Mouse (Mus musculus): ENCODE data around the gene Mtor.

The Mtor gene

DNA sequence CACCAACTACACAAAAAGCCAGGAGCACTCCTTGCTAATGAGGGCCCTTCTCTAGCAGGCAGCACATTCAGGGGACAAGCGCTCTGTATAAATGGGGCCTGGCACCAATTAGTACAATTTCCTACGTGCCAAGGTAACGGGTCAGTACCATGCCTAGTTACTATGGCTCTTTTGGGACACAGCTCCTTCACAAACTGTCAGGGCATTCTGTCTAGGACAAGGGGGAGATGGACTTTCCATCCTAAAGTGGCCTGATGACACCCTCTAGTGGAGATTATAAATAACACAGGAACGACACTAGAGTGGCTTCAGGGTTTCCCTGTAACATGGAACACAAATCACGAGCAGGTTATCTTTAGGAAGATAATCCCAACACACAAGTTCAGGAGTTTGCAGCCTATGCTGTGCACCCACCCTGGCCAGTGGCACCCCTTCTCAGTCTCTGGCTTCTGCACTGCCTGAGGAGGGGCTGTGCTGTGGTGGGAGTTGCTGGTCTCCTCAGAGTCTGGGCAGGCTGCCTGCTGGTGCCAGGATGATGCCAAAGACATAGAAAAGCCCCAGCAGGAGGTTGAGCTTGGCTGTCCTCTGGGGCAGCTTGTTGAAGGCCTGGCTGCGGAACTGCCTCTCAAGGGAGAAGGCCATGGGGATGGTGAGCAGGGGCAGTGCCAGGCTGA, 12.6 kb upstream of the Mtor start:
- intact Hi-C loops (cut with DNase I): loop anchor here (2.0 kb wide), 1 partner anchor 265 kb away; no protein-coding TSS in a partner anchor

DNA sequence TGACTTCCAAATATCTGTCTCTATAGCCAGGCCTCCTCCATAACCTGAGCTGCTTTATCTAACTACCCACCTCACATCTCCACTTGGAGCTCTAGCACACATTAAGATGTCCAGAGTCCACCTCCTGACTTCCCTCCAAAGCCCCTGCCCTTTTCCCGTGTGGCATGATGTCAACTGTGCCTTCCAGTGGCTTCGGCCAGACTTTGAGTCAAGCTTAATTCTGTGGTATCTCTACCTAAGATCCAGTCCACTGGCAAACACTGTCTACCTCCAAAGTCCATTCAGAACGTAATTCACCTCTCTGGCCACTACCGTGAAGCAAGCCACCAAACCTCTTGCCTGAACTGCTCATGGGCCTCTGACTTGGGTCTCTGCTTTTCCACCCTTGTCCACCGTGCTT, 6.5 kb upstream of the Mtor start:
- intact Hi-C loops (cut with DNase I): no loop called here

DNA sequence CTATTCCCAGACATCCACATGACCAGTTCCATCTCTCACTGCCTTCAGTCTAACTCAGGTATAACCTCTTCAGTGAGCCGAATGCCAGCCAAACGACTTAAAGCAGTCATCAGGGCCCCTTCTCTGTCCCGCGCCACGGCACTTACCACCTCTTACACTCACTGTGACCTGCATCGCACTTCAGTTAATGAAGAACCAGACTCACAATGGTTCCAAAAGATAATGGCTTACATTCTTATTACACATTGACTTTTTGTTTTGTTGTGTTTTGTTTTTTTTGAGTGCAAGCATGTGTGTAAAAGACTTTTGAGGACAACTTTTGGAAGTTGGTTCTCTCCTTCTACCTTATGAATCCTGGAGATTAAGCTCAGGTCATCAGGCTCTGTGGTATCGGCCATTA, 5.8 kb upstream of the Mtor start:
- intact Hi-C loops (cut with DNase I): no loop called here

DNA sequence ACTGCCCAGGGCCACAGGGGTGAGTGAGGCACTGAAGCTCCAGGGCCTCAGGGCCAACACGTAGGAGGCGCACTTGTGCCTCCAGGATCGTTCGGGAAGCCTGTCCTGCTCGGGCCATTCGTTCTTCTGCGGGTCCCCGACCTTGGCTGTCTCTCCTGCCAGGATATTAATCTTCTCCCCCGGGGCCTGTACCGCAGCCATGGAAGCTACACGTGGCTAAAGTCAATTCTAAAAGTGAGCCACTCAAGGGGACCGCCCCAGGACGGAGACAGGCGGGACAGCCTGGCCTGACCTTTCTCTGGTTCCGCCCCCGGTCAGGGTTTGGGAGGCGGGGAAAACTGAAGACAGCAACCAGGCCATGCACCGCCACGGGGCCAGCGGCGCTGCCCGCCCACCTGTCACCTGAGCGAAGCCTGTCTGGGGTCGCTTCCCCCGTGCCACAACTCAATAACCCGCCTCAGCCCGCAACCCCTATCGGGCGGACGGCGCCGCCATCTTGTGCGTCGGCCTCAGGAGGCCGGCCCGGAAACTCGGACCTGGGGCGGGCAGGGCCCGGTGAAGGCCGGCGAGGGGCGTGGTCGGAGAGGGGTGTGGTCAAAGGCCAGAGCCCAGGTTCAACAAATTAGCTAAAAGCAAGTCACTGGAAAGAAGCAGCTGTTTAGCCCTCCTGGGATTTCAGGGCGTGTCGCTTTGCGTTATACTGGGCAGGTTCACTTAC, 4.0 kb upstream of the Mtor start, which contains the start of gene Ubiad1:
Ubiad1 (minus strand) TSS at position 522 of the 718 bp plus-strand sequence.
- intact Hi-C loops (cut with DNase I): no loop called here

DNA sequence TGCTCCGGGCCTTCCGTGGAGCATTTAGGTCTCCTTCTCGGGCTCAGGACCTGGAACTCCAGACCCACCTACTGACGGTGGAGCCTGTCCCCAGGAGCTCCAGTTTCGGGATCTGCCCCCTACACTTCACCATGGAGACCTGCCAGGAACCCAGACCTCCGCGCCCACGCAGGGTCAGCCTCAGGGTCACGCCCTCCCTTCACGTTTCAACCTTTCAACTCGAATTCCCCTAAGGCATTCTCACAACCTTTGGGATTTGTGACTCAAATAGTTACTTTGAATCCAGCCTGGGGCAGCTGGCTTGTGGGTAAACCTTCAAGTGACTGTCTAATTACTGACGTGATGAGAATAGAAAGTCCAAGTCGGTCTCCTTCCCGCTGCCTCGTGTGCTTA, 438 bp downstream of the Mtor start:
- intact Hi-C loops (cut with DNase I): no loop called here

DNA sequence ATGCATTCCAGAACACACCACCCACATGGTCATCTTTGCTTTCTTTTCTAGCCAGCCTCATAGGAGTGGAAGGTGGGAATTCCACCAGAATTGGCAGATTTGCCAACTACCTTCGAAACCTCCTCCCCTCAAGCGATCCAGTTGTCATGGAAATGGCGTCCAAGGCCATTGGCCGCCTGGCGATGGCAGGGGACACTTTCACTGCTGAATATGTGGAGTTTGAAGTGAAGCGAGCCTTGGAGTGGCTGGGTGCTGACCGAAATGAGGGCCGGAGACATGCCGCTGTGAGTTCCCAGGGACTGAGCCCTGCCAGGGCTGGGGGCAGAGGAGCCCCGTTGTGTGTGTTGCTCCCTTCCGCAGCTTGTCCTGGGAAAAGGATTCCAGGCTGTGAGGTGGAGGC, 5.3 kb downstream of the Mtor start:
- intact Hi-C loops (cut with DNase I): no loop called here

GRCm38 (mm10) chr4:148455477-148456025, 7.1 kb downstream of the Mtor start:
- intact Hi-C loops (cut with DNase I): no loop called here

DNA sequence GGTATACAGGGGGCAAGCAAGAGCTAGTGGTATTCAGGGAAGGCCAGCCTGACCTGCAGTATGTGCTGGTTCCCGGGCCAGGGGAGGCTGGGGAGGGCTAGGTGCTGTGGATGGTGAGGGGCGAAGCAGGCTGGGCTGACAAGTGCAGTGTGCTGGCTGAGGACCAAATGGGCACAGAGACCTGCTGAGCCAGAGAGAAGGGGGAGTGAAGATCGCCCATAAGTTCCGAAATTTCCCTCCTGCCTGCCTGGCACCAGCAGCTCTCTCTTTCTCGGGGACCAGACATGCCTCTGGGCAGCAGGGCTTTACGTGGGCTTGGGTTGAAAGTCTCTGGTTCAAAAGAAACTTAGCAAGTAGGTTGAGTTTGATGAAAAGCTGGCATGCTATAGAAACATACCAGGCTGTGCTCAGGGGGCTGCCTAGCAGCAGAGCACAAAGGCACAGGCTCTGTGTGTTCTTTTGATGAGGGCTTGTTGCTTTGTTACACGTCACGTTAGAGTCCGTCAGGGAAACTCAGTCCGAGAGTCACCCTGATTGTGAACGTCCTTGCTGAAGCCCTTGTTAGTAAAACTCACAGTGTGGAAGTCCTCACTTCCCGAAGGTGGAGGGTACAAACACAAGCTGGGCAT, 12.4 kb downstream of the Mtor start:
- intact Hi-C loops (cut with DNase I): no loop called here

DNA sequence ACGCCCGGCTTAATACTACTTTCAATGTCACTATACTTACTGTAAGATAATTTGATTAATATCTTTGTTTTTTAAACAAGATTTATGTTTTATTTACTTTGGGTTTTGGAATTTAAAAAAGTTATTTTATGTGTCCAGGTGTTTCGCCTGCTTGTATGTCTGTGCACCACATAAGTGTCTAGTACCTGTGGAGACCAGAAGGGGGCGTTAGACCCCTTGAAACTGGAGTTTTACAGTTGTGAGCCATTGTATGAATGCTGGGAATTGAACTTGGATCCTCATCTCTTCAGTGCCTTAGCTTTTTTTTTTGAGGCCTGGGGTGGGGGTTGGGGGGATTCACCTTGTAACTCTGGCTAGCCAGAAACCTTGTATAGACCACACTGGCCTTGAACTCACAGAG, 13.4 kb downstream of the Mtor start:
- intact Hi-C loops (cut with DNase I): no loop called here

GRCm38 (mm10) chr4:148462717-148463116, 14.3 kb downstream of the Mtor start:
- intact Hi-C loops (cut with DNase I): no loop called here

DNA sequence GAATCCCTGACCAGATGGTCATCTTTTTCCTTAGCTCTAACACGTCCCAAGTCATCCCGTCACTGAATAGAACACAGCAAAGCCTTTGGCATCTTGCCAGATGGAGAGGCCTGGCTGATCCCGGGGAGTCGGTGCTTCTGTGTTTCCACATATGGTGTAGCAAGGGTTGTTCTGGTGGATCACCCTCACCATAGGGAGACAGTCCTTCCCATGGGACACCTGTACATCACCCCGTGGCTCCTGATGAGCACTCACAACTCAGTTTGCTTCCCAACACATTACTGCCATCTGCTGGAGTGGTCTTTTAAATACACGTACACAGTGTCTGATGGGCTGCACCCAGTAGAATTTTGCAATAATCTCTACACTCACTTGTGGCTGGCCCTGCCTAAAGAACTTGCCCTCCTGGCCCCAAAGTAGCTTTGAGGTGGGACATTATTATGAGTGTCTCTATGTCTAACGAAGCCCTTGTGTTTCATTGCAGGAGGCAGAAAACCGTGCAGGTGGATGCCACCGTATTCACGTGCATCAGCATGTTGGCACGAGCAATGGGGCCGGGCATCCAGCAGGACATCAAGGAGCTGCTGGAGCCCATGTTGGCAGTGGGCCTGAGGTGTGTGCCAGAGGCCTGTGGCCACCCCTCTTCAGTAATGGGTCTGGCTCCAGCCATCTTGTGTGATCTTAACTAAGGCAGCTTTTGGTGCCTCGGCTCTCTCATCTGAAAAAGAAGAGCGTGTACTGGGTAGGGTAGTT, 15.0 kb downstream of the Mtor start:
- intact Hi-C loops (cut with DNase I): no loop called here

DNA sequence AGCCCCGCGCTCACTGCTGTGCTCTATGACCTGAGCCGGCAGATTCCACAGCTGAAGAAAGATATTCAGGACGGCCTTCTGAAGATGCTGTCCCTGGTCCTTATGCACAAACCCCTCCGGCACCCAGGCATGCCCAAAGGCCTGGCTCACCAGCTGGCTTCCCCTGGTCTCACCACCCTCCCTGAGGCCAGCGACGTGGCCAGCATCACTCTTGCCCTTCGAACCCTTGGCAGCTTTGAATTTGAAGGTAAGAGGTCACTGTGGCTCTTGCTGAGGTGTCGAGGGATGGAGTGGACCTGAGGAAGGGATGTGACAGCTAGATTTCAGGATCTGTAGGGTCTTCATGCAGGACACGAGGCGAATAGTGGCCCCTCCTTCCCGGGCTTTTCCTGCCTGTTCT, 15.9 kb downstream of the Mtor start:
- intact Hi-C loops (cut with DNase I): no loop called here

GRCm38 (mm10) chr4:148464869-148465268, 16.5 kb downstream of the Mtor start:
- intact Hi-C loops (cut with DNase I): no loop called here

GRCm38 (mm10) chr4:148466511-148467079, 18.2 kb downstream of the Mtor start:
- intact Hi-C loops (cut with DNase I): no loop called here

GRCm38 (mm10) chr4:148468396-148468795, 20.0 kb downstream of the Mtor start:
- intact Hi-C loops (cut with DNase I): no loop called here

GRCm38 (mm10) chr4:148469487-148470252, 21.3 kb downstream of the Mtor start:
- intact Hi-C loops (cut with DNase I): no loop called here

DNA sequence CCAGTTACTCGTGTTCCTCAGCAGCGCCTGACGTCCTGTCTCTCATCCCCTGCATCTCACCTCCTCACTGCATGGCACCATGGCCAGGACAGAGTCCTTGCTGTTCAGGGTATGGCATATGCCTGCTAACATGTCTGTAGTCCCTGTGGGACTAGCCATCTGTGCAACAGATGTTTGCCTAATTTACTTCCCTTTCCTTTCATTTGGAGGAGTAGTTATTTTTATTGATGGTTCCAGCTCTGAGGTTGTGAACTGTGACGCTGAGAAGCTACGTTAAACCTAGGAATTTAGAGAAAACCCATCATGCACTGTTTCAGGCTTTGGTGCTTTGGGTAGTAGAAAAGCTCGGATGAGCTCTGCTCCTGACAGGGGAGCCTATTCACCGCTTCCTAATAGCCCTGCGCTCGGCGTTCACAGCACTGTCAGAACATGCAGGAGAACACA, 23.0 kb downstream of the Mtor start:
- intact Hi-C loops (cut with DNase I): no loop called here

DNA sequence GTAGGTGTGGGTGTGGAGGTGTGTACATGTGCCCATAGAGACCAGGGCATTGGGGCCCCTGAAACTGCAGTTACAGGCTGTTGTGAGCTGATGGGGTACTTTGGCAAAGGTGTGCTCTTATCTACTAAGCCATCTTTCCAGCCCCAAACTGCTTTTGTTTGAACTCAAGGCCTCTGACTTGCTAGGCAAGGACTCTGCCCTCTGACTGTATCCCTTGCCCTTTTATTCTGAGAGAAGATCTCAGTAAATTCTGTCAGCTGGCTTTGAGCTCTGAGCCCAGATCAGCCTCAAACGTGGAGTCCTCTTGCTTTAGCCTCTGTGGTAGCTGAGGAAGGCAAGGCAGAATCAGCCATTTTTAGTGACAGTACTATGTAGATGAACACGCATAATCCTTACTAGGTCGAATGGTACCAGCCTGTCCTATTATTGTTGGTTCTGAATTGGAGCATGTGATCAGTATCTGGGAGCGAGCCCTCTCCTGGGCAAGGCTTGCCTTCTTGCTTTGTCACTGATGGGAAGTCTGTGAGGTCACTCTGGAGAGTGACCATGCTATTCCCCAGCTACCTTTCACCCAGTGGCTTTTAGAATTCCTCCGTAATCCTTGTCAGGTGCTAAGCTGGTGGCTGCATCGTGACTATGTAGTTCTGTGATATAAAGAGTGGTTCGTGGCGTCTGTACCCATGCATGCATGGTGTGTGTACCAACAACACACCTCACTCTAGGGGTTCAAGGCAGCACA, 24.2 kb downstream of the Mtor start:
- intact Hi-C loops (cut with DNase I): no loop called here

GRCm38 (mm10) chr4:148473496-148473895, 25.1 kb downstream of the Mtor start:
- intact Hi-C loops (cut with DNase I): no loop called here

DNA sequence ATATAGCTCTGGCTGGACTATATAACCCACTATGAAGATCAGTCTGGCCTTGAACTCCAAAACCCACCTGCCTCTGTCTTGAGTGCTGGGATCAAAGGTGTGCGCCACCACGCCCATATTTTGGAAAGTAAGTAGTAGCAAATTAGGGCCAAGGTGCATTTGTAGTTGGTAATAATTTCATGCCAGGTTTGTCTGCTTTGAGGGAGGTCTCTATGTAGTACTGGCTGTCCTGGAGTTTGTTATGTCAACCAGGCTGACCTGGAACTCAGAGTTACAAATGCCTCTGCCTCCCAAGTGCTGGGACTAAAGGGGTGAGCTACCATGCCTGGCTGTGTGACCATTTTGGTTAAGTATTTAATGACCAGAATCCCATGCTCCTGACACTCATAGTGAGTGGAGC, 31.8 kb downstream of the Mtor start:
- intact Hi-C loops (cut with DNase I): no loop called here
